Mouse (Mus musculus) natural killer cell, adult 2 months (primary cell): ENCODE data around the gene Bloc1s5.
"Not testable (repeated sequence)": the region's sequence is repeated elsewhere in the genome, so short reads cannot be mapped to it uniquely, and the experiment has no call there.

Source experiments
- DNase-seq, 2 experiments: peaks; one replicate each; pipeline ENCODE4 v3.0.0; 2022; ENCODE audit warnings: low spot score in 2 of 2

The Bloc1s5 gene

DNA sequence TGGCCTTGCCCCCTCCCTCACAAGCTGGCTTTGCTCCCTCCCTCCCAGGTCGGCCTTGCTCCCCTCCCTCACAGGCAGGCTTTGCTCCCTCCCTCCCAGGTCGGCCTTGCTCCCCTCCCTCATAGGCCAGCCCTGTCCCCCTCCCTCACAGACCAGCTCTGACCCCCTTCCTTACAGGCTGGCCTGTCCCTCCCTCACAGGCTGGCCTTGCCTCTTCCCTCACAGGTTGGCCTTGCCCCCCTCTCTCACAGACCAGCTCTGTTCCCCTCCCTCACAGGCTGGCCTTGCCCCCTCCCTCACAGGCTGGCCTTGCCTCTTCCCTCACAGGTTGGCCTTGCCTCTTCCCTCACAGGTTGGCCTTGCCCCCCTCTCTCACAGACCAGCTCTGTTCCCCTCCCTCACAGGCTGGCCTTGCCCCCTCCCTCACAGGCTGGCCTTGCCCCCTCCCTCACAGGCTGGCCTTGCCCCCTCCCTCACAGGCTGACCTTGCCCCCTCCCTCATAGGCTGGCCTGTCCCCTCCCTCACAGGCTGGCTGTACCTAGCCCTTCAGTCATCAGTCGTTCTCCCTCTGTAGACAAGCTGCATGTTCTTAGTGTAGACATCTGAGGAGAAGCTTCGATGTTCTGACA lies 16.8 kb downstream of the Bloc1s5 start:
- not testable (repeated sequence) for DNase-seq

DNA sequence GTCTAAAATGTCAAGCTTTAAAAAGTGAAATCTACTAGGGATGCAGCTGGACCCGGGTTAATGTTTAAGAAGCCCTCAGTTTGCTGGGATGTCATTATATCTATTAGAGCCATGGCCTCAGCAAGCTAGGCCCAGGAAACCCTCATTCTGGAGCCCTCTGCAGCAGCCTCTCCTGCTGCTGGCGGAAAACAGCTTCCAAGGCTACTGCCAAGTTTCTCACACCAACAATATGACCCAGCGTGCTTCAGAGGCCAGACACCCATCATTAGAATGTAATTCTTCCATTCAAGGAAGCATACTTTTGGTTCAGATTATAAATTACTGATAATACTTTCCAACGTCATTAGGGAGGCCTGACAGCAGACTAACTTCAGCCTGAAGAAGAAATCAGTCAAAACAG lies 18.0 kb downstream of the Bloc1s5 start:
- DNase-seq = no peak

DNA sequence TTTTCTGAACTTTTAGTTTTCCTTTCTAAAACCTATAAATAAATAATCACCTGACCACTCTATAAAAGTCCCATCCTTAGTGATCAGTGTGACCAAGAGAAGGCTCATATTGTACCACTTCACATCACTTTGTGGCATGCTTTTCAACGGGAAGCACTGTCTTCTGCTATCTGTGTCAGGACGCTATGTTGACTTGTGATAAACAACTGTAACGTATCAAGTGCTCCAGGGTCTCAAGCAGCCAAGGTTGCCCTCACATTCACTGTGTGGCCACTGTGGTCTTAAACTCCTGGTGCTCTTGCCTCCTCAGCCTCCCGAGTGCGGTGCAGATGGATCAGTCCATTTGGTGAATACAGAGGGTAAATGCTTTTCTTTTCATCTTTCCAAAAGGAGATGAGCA lies 19.3 kb downstream of the Bloc1s5 start:
- DNase-seq = no peak

DNA sequence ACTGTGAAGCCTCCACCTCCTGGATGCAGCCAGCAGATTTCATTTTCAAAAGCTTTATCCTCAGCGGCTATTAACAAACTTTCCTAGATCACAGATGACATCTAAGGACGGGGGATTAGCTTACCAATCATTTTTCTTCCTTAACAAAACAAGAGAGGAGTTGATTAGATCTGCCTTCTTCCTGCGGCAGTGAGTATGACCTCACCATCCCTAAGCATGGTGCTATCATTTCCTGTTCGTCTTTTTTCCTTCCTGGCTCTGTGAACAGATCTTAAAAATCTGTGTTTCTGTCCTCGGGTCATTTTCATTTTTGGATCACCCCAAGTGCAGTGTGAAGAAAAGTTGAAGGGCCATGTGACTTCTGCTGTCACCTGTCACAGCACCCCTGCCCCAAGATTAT lies 20.6 kb downstream of the Bloc1s5 start:
- no peak for DNase-seq

DNA sequence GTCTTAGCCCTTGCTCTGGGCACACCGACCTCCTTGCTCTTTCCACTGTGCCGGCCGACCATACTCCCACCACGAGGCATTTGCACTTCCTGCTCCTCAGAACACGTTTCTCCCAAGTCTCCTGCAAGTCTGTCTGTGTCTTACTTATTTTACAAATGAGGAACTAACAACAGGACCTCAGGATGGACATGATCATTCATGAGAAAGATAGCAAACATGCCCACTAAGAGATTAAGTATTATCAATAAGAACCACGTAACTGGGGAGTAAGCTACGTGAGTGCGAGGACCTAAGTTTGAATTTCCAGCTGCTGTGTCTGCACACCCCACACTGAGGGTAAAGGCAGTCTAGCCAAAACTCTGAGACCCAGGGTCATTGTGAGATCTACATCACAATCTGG lies 21.3 kb downstream of the Bloc1s5 start:
- no peak for DNase-seq

DNA sequence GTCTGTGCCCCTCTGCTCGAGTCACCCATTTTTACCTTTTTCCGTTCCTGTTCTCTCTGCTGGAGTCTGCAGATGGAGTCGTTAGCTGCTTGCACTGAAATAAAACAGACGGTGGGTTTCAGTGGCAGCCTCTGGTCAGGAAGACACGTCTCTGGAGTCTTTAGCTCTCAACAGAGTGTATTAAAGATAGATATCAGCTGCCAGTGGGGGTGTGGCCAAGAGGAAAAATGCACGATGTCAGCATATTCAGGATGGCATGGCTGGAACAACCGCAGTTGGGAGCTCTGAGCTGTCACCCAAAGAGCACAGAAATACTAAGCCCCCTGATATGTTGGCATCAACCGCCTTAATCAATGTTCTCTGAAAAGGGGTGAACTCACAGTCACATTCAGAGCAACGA lies 22.3 kb downstream of the Bloc1s5 start:
- DNase-seq = no peak

DNA sequence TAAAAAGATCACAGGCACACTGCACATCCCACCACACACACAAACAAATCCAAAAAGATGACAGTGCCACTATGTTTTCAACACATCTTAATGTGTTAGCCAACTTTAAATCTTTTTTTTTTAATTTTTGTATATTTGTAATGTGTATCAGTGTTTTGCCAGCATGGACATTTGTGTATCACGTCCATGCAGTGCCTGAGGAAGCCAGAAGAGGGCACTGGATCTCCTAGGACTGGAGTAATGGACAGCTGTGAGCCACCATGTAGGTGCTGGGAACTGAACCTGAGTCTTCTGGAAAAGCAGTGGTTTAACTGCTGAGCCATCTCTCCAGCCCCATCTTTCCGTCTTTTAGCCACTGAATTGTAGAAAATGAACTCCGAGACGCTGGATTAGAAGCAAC lies 22.7 kb downstream of the Bloc1s5 start:
- DNase-seq = no peak

DNA sequence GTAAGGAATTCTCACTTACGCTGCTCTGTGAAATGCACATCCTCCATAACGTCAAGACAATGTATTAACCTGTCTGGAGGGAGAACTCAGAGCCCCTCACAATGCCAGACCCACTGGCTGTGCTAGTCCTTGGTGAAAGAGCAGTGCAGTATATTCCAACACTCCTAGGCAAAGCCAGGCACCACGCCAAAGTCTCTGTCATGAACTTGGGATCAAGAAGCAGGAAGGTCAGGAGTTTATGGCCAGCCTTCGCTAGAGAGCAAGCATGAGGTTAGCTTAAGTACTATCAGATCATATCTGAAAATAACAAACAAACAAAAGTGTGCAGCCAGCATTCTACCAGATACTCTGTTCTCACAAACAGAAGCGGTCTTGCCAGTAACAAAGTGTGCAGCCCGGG lies 24.6 kb downstream of the Bloc1s5 start:
- DNase-seq = no peak

DNA sequence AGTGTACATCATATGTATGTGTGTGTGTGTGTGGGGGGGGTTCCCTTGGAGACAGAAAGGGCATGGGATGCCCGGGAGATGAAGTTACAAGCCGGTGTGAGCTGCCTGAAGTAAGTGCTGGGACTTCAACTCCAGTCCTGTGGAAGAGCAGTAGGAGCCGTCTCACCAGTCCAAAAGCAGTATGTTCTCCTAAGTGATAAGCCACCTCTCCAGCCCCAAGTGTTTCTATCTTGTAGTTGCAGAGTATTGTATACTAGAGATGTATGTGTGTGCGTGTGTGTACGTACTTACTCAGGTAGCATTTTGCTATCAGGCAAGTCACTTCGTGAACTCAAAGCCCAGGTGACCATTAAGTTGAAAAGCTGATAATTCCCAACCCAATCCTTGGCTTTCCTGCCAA lies 27.8 kb downstream of the Bloc1s5 start:
- no peak for DNase-seq

DNA sequence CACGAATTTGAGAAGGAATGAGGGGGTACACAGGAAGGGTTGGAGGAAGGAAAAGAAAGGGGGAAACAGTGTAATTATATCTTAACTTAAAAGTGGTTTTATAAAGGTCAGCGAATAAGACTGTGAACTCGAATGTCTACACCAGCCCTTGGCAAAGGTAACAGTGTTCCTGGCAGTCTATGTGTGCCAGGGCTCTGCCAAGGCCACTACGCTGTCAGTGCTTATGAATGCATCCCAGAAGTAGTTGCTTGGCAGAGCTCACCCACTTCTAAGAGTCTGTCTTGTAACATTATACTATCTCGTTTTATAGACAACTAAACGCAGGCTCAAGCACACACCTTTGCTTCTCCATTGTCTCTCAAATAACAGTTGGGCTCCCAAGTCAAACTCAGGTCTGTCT lies 29.6 kb downstream of the Bloc1s5 start:
- no peak for DNase-seq

DNA sequence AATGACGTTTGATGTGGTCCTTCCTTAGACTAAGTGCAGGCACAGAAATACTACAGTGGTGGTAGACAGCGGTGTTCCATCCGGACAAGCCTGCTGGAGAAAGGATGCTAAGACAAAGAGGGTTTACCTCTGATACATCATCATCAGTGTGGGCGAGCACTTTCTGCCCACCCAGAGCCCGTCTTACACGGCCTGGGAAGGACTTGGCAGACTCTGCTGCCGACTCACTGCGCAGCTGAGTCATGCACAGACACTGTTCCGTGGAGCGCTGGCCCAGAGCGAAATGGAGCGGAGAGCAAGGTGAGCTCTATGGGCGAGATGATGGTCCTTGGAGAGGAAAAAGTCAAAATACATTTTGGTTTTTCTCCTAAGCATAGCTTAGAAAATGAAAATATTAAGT lies 31.9 kb downstream of the Bloc1s5 start:
- no peak for DNase-seq

DNA sequence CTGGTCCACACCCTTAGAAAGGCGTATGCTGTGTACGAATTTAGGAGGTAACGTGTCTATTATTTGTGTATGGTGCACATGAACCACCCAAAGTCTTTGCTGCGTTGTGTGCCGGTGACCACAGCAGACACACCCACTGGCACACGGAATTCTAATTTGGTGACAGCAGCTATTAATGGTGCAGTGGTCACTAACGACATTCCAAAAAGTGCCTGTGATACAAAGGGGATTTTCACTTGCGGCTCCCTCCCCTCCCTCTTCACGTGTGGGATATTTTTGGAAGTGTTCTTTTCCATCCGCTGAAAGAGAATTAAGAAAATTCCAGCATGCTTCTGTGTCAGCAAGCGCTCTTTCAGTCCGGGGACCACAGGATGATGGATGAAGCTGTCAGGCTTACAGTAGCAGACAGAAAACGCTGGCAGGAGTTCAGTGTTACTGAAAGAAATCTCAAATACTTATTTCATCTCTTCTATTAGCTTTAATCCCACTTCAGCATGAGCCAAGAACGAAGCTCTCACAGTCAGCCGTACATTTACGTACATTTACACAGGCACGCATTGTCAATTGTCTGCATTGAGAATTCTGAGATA lies 32.6 kb downstream of the Bloc1s5 start:
- DNase-seq = no peak

DNA sequence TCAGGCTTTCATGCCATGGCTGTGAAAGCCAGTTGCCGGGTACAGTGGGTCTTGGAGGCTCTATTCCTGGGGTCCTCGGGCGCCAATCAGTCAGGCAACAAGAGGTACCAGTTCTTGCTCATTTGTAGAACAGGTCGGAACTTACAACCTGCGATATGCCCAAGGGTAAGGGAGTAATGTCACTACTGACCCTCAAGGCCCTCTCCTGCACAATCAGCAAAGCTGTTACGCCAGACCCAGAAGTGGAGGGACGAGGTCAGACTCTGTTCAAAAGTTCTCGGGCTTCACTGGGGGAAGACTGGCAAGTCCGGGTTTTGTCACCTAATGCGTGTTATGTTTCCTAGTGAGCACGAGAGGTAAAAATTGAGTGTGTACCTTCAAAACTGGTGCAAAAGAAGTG lies 34.1 kb downstream of the Bloc1s5 start:
- DNase-seq = no peak

DNA sequence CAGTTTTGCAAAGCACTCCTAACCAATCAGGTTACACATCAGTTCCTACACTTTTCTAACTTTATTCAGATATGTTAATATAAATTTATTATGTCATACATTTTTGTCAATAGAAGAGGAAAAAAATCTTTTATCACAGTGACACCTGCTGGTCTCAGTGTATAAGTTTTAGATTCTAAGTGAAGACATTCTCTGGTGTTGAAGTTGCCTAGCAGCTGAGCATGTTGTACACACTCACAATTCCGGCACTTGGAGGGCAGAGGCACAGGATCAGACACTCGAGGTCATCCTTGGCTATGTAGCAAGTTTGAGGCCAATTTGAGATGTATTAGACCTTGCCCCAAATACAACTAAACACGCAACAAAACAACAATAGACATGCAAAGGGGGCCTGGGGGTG lies 37.8 kb downstream of the Bloc1s5 start:
- no peak for DNase-seq

DNA sequence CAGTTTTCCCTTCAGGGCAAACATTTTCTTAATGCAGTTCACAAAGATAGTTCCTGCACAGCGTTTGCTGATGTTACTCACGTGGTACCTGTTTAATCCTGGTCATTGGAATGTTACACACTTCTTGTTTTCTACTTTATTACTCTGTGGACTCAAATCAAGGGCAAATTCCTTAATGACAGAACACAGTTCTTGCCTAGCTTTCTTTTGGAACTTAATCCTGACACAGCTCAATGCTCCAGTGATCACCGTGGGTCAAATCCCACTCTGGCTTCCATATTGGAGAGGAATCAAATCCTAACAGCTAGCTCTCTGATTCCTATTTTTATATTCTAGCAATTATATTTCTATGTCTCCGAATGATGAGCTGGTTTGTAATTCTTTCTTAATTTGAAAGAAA lies 38.4 kb downstream of the Bloc1s5 start:
- no peak for DNase-seq

DNA sequence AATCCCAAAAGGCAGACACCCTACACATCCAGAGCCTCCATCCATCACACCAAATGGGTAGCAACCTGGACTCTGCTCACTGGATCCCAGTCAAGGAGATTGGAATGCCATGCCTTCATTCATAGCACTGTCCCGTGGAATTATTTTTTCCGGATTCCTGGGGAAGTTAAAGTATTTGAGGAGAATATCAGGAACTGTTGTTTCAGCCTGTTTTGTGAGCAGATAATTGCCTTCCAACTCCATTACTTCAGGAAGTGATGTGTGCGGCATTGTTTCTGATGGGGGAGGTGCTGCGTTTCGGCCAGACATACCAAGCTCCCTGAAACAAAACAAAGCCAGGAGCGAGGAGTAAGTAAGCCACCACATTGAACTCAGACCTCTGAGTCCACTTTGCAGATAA lies 41.8 kb downstream of the Bloc1s5 start:
- no peak for DNase-seq

DNA sequence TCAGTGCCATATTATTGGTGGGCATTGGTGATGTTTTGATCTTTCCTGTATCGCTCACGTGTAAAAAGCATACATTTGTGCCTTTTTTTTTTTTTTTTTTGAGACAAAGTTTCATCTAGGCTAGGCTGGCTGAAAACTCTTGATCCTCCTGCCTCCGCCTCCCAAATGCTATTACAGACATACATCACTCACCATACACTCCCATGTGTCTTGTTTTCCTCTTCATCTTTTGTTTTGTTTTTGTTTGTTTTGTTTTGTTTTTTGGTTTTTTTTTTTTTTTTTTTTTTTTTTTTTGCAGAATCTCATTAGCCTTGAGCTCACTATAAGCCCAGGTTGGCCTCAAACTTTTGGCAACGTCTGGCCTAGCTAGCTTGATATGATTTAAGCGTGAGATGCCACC lies 47.6 kb downstream of the Bloc1s5 start:
- no peak for DNase-seq

DNA sequence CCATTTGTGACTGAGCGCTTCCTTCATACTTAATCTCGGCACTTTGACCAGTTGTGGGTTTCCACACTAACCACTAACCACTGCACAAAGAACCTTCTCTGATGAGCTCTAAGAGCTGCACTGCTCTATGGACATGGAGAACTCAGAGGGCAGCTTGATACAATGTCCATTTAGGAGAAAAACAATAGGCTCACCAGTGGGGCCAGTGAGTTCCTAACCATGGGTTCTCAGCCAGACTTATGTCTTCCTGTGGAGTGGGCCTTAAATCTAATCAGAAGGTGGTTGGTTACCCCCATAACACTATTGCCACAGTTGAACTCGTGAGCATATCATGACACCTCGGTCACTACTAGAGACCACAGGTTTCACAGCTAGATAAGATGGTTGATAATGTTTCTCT lies 48.5 kb downstream of the Bloc1s5 start:
- DNase-seq = peak; percentile 52 to 75

DNA sequence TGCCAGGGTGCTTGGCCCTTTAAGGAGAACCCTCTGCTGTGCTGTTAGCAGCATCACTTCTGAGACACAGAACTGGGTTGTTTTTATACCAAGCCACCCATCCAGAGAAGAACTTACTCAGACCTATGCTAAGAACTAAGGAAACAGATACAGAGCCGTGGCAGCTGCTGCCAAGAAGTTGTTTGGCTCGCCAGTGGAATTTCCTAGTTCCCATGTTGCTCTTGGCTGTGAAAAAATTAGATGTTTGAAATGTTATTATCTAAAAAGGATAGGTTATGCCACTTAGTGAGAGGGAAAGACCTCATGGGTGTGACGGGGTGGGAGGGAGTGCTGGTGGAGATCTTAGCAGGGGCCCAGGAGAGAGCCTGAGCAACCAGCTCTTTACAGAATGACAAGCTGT lies 52.1 kb downstream of the Bloc1s5 start:
- DNase-seq = no peak

DNA sequence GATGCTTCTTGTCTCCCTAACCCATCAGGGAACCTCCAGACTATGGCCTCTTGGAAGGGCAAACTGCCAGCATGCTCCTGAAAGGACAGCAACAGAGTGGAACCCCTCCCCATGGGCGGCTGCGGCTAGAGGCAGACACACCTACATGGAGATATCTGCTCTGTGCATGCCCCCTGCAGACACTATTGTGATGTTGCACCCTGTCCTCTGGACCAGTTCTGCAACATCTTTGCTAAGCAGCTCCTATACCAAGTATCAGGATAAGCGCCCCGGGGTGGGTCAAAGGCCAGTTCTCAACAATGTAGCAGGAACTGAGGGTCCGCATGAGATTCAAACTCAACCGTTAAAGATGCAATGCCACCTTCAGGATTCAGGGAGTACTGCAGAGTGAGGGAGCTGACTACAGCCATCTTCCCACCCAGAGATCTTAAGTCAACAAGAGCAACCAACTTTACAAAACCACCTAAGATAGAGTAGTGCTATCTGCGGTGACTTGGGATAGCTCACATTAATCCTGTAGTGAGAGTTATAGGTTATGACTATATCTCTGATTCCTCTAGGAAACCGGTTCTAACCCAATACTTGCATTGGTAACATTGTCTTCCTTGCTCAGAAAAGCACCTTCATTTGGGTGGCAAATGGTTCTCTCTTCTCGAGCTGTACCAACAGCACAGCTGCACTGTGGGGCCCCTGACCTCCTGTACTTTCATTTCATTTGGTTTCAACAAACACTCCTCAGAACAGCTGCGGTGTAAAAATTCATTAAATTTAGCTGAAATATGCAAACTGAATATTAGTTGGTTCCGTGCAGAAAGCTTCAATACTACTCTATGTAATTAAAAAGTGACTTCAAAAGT lies 54.1 kb downstream of the Bloc1s5 start:
- peak; percentile 13 to 43 for DNase-seq

DNA sequence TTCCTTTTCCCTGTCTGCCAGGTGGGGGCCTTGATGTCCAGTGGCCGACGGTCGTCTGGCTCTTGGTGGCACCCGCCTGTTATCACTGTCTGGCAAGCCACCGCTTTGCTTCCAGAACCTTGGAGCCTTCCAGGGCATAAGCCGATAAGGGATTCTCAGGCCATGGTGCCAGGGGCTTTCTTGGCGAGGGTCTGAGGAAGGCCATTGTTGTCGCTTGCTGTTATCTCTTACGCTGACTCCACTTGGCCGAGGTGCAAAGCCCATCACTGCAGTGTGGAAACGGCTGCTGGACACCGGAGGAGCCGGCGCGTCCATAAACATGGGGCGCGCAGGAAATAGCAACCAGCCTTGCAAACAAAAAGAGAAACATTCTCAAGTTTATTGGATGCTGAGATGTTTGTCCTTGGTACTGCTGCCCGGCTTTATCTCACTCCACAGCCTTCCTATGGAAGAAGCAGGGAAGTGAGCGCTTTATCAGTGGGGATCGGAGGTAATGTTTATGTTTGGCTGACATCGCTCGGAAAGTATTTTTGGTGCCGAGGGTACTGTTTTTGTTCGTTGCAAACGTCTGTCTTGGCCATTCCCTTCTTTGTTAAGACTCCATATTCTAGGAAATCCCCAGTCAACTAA lies 54.8 kb downstream of the Bloc1s5 start:
- no peak for DNase-seq

DNA sequence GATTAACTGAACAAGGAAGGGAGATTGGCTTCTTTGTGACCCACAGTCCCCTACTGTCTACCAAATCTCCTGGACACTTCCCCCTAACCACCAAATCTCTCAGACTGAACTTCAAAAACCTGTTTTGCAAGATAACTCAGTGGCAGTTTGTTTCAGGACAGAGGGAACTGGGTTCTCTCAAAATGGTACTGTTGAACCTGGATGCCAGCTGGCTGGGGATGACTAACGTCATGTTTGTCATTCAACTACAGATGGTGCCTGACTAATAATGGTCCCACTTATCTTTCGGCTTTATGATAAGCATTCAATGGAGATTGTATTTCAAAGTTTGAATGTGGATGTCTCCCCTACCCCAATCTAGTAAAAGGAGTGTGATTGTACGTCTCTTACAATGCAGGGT lies 60.2 kb downstream of the Bloc1s5 start:
- DNase-seq = no peak

DNA sequence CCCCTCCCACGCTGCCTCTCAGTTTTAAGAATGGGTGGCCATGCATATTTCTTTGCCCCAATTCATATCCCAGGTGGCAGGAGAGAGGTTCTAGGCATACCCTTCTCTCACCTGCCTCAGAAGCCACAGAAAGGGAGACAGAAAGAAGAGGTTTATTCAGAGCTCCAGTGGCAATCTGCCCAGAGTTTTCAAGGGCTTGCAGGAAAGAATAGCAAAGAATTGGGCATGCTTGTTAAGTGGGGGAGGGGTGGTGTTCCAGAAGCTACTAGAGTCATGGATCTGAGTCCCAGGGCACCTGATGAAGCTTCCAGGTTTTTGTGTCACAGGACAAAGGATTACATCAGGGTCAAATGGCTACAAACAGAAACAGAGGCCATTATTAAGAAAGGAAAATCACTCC lies 61.6 kb downstream of the Bloc1s5 start:
- DNase-seq = no peak
